Mouse (Mus musculus) ES-CJ7 (cell line): ENCODE results near the gene Smchd1.
"Not testable (repeated sequence)": the region's sequence is repeated elsewhere in the genome, so short reads cannot be mapped to it uniquely, and the experiment has no call there.

Experiments
- DNase-seq: peaks from one replicate; pipeline ENCODE4 v3.0.0; 2011; ENCODE audit warnings: low read depth, low spot score

The Smchd1 gene

GRCm38 (mm10) chr17:71445191-71445590, 30.0 kb downstream of the Smchd1 start:
- DNase-seq, result no peak

- no peak for DNase-seq
Observed at GRCm38 (mm10) chr17:71444718-71445117, 30.4 kb downstream of the Smchd1 start.

GRCm38 (mm10) chr17:71444126-71444525, 31.0 kb downstream of the Smchd1 start:
- DNase-seq, result peak; percentile 81

- no peak for DNase-seq
Observed at GRCm38 (mm10) chr17:71443273-71443672, 31.9 kb downstream of the Smchd1 start.

GRCm38 (mm10) chr17:71422502-71422901, 52.6 kb downstream of the Smchd1 start:
- DNase-seq, result not testable (repeated sequence)

- DNase-seq, result peak; percentile 34
Observed at GRCm38 (mm10) chr17:71419448-71419847, 55.7 kb downstream of the Smchd1 start.

- DNase-seq, result no peak
Observed at GRCm38 (mm10) chr17:71417008-71417407, 58.1 kb downstream of the Smchd1 start.

GRCm38 (mm10) chr17:71387401-71387800, 87.7 kb downstream of the Smchd1 start:
- DNase-seq, result no peak

- no peak for DNase-seq
Observed at GRCm38 (mm10) chr17:71380346-71380745, 94.8 kb downstream of the Smchd1 start.

- DNase-seq, result no peak
Observed at GRCm38 (mm10) chr17:71377901-71378300, 97.2 kb downstream of the Smchd1 start.

GRCm38 (mm10) chr17:71355526-71355925, 119.6 kb downstream of the Smchd1 start:
- DNase-seq, result no peak

GRCm38 (mm10) chr17:71354205-71354604, 120.9 kb downstream of the Smchd1 start:
- no peak for DNase-seq

- no peak for DNase-seq
Observed at GRCm38 (mm10) chr17:71348188-71348587, 127.0 kb downstream of the Smchd1 start.

GRCm38 (mm10) chr17:71342006-71342405, 133.1 kb downstream of the Smchd1 start:
- no peak for DNase-seq

GRCm38 (mm10) chr17:71338627-71339026, 136.5 kb downstream of the Smchd1 start:
- DNase-seq, result no peak

- DNase-seq, result no peak
Observed at GRCm38 (mm10) chr17:71337546-71337945, 137.6 kb downstream of the Smchd1 start.

- no peak for DNase-seq
Observed at GRCm38 (mm10) chr17:71336421-71336820, 138.7 kb downstream of the Smchd1 start.

GRCm38 (mm10) chr17:71332298-71332697, 142.8 kb downstream of the Smchd1 start:
- no peak for DNase-seq

GRCm38 (mm10) chr17:71320731-71321130, 154.4 kb downstream of the Smchd1 start:
- DNase-seq, result not testable (repeated sequence)

GRCm38 (mm10) chr17:71319361-71319760, 155.8 kb downstream of the Smchd1 start:
- DNase-seq, result no peak

GRCm38 (mm10) chr17:71317571-71317970, 157.6 kb downstream of the Smchd1 start:
- no peak for DNase-seq

- DNase-seq, result no peak
Observed at GRCm38 (mm10) chr17:71314315-71314714, 160.8 kb downstream of the Smchd1 start.

GRCm38 (mm10) chr17:71311340-71312171, 163.6 kb downstream of the Smchd1 start, which contains the start of gene Emilin2:
Gene Emilin2 (minus strand): TSS chr17:71311978.
- peak; percentile 58 for DNase-seq
